Mouse (Mus musculus) liver, embryonic 16.5 days (tissue): Measurements from ENCODE around the gene Pick1. TPM values are rescaled to one million over a fixed set of nuclear protein-coding genes. Genes with fewer than 3 reads are reported as not detected.
A peak's percentile ranks its signal among the peaks of the same experiment; 100 is the strongest.

Experiments
- ATAC-seq: fragments of 200-750 bp; cut with Nextera tagmentation; 2 replicates; pipeline ENCODE4 v1.8.0; 2017; ENCODE audit warnings: low read depth, mild to moderate bottlenecking, moderate number of reproducible peaks, moderate library complexity
- H3K27ac ChIP-seq: fragments of 300-500 bp; sonication (generic); 2 replicates; pipeline ENCODE4 v1.5.1; 2014; ENCODE audit warnings: mild to moderate bottlenecking, low read length
- H3K27me3 ChIP-seq: fragments of 300-500 bp; sonication (generic); 2 replicates; pipeline ENCODE4 v1.6.1; 2014; ENCODE audit warnings: low read depth, low read length, mixed read lengths; ENCODE audit not compliant: control insufficient read depth, insufficient read depth
- H3K36me3 ChIP-seq: fragments of 300-500 bp; sonication (generic); 2 replicates; pipeline ENCODE4 v1.6.1; 2014; ENCODE audit warnings: mild to moderate bottlenecking; ENCODE audit not compliant: control insufficient read depth, insufficient read depth
- H3K4me1 ChIP-seq: fragments of 300-500 bp; sonication (generic); 2 replicates; pipeline ENCODE4 v1.6.1; 2014; ENCODE audit warnings: low read depth, low read length, mixed read lengths; ENCODE audit not compliant: control insufficient read depth
- H3K4me2 ChIP-seq: fragments of 300-500 bp; sonication (generic); 2 replicates; pipeline ENCODE4 v1.6.1; 2014; ENCODE audit warnings: low read depth, low read length, mixed read lengths
- H3K4me3 ChIP-seq: fragments of 300-500 bp; sonication (generic); 2 replicates; pipeline ENCODE4 v1.5.1; 2014; ENCODE audit warnings: low read depth, mild to moderate bottlenecking, low read length
- H3K9ac ChIP-seq: fragments of 300-500 bp; sonication (generic); 2 replicates; pipeline ENCODE4 v1.6.1; 2014; ENCODE audit warnings: low read depth, low read length
- H3K9me3 ChIP-seq: fragments of 300-500 bp; sonication (generic); replicated peaks from 2 replicates; pipeline ENCODE4 v1.6.1; 2016; ENCODE audit warnings: low read length; ENCODE audit not compliant: control insufficient read depth
- WGBS: fragments of 180-500 bp; shearing (Covaris S2); extraction: QIAGEN DNeasy Blood & Tissue Kit; methylation state at CpG from one replicate; pipeline ENCODE4 v1.1.7; 2014; ENCODE audit not compliant: insufficient replicate concordance; 5-methylcytosine and 5-hydroxymethylcytosine counted together
- polyA plus RNA-seq: library from polyadenylated mRNA; unstranded; fragments of >200 nt; fragmentation: Nextera tagmentation; extraction: Ambion mirVana; gene quantifications from 2 replicates; pipeline ENCODE4 v1.2.1, GENCODE M21; 2015

Pick1 gene
- polyA plus RNA-seq, 1 experiment from 2014 or later: 13.1 TPM

GRCm38 (mm10) chr15:79285399-79285798 lies 56.4 kb downstream of the Pick1 start, which contains the start of gene Baiap2l2:
Gene Baiap2l2, minus strand, starts transcription at chr15:79285537.
- Histone ChIP-seq H3K27ac (no peak within 1 kb of the TSS), H3K27me3 (no peaks in the 10 kb centered on the region), H3K9ac (no peak within 1 kb of the TSS), H3K9me3 (no peaks in the 10 kb centered on the region), H3K36me3 (no peaks in the 10 kb centered on the region), H3K4me1 (peaks cover 12% of the 10 kb centered on the region), H3K4me3 (peak within 1 kb of the TSS; percentile 35), H3K4me2 (peak within 1 kb of the TSS; percentile 18)
- peak; percentile 72 for ATAC-seq
- 55% methylated on average over 10 of the region's 10 CpGs for WGBS

- Histone ChIP-seq H3K4me3 (no peak overlapping the region), H3K9me3 (no peaks in the 10 kb centered on the region), H3K36me3 (no peaks in the 10 kb centered on the region), H3K27ac (no peak overlapping the region), H3K4me2 (no peak overlapping the region), H3K27me3 (no peaks in the 10 kb centered on the region), H3K4me1 (peaks cover 6% of the 10 kb centered on the region), H3K9ac (no peak overlapping the region)
- WGBS: 79% methylated on average over 7 of the region's 7 CpGs
- no peak for ATAC-seq
Observed at GRCm38 (mm10) chr15:79286141-79286540, 57.2 kb downstream of the Pick1 start.

GRCm38 (mm10) chr15:79287091-79287490 lies 58.1 kb downstream of the Pick1 start:
- WGBS: 78% methylated on average over 7 of the region's 7 CpGs
- Histone ChIP-seq H3K4me3 (no peak overlapping the region), H3K27ac (no peak overlapping the region), H3K27me3 (no peaks in the 10 kb centered on the region), H3K9ac (no peak overlapping the region), H3K36me3 (no peaks in the 10 kb centered on the region), H3K4me2 (no peak overlapping the region), H3K9me3 (no peaks in the 10 kb centered on the region), H3K4me1 (no peaks in the 10 kb centered on the region; the same call in 1 of the 2 replicates)
- ATAC-seq: no peak

GRCm38 (mm10) chr15:79288387-79288786 lies 59.4 kb downstream of the Pick1 start:
- Histone ChIP-seq H3K27me3 (no peaks in the 10 kb centered on the region), H3K27ac (no peak overlapping the region), H3K9me3 (no peaks in the 10 kb centered on the region), H3K4me3 (no peak overlapping the region), H3K4me2 (no peak overlapping the region), H3K36me3 (no peaks in the 10 kb centered on the region), H3K9ac (no peak overlapping the region), H3K4me1 (no peaks in the 10 kb centered on the region; the same call in 1 of the 2 replicates)
- ATAC-seq: no peak
- 56% methylated on average over 3 of the region's 3 CpGs for WGBS

GRCm38 (mm10) chr15:79289441-79289840 lies 60.5 kb downstream of the Pick1 start:
- no peak overlapping the region for H3K27ac ChIP-seq
- no peak for ATAC-seq
- no peak overlapping the region for H3K4me3 ChIP-seq
- no peak overlapping the region for H3K9ac ChIP-seq
- no peaks in the 10 kb centered on the region for H3K36me3 ChIP-seq
- 75% methylated on average over 12 of the region's 12 CpGs for WGBS
- H3K4me1 ChIP-seq: no peaks in the 10 kb centered on the region
- H3K9me3 ChIP-seq: no peaks in the 10 kb centered on the region
- no peak overlapping the region for H3K4me2 ChIP-seq
- H3K27me3 ChIP-seq: no peaks in the 10 kb centered on the region

GRCm38 (mm10) chr15:79290340-79290739 lies 61.4 kb downstream of the Pick1 start:
- Histone ChIP-seq H3K4me1 (no peaks in the 10 kb centered on the region), H3K9ac (no peak overlapping the region), H3K27ac (no peak overlapping the region), H3K4me2 (no peak overlapping the region), H3K4me3 (no peak overlapping the region), H3K27me3 (no peaks in the 10 kb centered on the region), H3K36me3 (no peaks in the 10 kb centered on the region), H3K9me3 (no peaks in the 10 kb centered on the region)
- ATAC-seq: no peak
- WGBS: 81% methylated on average over 3 of the region's 3 CpGs

GRCm38 (mm10) chr15:79292779-79293178 lies 63.8 kb downstream of the Pick1 start:
- Histone ChIP-seq H3K27ac (no peak overlapping the region), H3K27me3 (no peaks in the 10 kb centered on the region), H3K4me3 (no peak overlapping the region), H3K4me1 (no peaks in the 10 kb centered on the region), H3K4me2 (no peak overlapping the region), H3K36me3 (no peaks in the 10 kb centered on the region), H3K9me3 (no peaks in the 10 kb centered on the region), H3K9ac (no peak overlapping the region)
- 75% methylated on average over 9 of the region's 9 CpGs for WGBS
- no peak for ATAC-seq

- no peaks in the 10 kb centered on the region for H3K4me1 ChIP-seq
- H3K27me3 ChIP-seq: no peaks in the 10 kb centered on the region
- H3K4me2 ChIP-seq: no peak overlapping the region
- 75% methylated on average over 6 of the region's 6 CpGs for WGBS
- H3K9ac ChIP-seq: no peak overlapping the region
- H3K36me3 ChIP-seq: peaks cover 3% of the 10 kb centered on the region
- H3K9me3 ChIP-seq: no peaks in the 10 kb centered on the region
- no peak overlapping the region for H3K27ac ChIP-seq
- no peak overlapping the region for H3K4me3 ChIP-seq
- ATAC-seq: no peak
Observed at GRCm38 (mm10) chr15:79298553-79298952, 69.6 kb downstream of the Pick1 start.
